Mouse (Mus musculus): ENCODE measurements around the gene Psapl1. TPM values are rescaled to one million over a fixed set of nuclear protein-coding genes. Genes with fewer than 3 reads are reported as not detected.
A peak's percentile ranks its signal among the peaks of the same experiment; 100 is the strongest.

Gene Psapl1
- polyA plus RNA-seq, 1 experiment from 2014 or later = not detected

GRCm38 (mm10) chr5:36254642-36255516 is 51.1 kb downstream of the Psapl1 start:
- no peak overlapping the region for H3K4me3 ChIP-seq
- no peaks in the 10 kb centered on the region for H3K36me3 ChIP-seq
- no peak overlapping the region for H3K4me2 ChIP-seq
- H3K27ac ChIP-seq = 0 out of 2 replicates have a peak overlapping the region, but pooled peaks have one; percentile 8
- no peaks in the 10 kb centered on the region for H3K27me3 ChIP-seq
- no peaks in the 10 kb centered on the region for H3K9me3 ChIP-seq
- ATAC-seq (ENCODE audit: low FRiP score) = 0 out of 2 replicates have a peak, but pooled peaks have one; percentile 14
- H3K9ac ChIP-seq = no peak overlapping the region
- 54% methylated on average over 18 of the region's 18 CpGs for WGBS
- H3K4me1 ChIP-seq (replicated peaks) = peaks cover 41% of the 10 kb centered on the region

Other genes starting within 250 kb of the Psapl1 start
- 11.7 and 12.6 TPM in 2 replicates for gene Sorcs2, start 194.1 kb downstream of the Psapl1 start, polyA plus RNA-seq (2015; fragmentation: Nextera tagmentation; extraction: Ambion mirVana)

Measured in hindbrain, embryonic 13.5 days (tissue).